Mouse (Mus musculus): ENCODE measurements at regions not wholly inside any gene's neighbourhood (a gene's known extent, or its start where the extent isn't known, plus 50 kb on each side); places are given as distances from the start of the nearest gene placed in this dataset.

DNA sequence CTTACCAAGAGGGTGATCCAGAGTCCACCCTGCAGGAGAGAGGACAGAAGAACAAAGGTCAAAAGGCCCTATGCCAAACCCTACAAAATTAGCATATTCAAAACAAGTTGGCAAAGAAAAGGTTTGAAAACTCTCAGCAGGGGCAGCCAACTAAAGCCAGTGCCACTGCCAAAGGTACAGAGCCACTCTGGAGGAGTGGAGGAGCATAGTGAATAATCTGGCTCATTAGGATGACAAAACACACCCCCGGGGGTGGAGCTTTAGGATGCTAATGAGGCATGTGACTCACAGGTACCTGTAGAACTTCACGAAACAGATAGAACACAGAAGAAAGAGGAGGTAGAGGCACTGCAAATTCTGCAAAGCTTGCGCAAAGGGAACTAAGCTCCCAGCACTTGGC is 110.7 kb upstream of the Lnx1 start:
- TF ChIP-seq POLR2A (IDR thresholded peaks at IDR 0.05; ENCODE audit: extremely low read depth, insufficient read depth, low read length) (no peak), CTCF (IDR thresholded peaks at IDR 0.05; ENCODE audit: low read depth, low read length) (no peak)

Measured in liver, adult 2 months (tissue).